Mouse (Mus musculus) neural tube, embryonic 12.5 days (tissue): ENCODE measurements at regions not wholly inside any gene's neighbourhood (a gene's known extent, or its start where the extent isn't known, plus 50 kb on each side); places are given as distances from the start of the nearest gene placed in this dataset.

Source experiments
- ATAC-seq: fragments of 200-750 bp; cut with Nextera tagmentation; 2 replicates; pipeline ENCODE4 v1.8.0; 2017; ENCODE audit warnings: low read depth, mild to moderate bottlenecking, moderate TSS enrichment, moderate library complexity; ENCODE audit not compliant: low FRiP score
- H3K27ac ChIP-seq: fragments of 300-500 bp; sonication (generic); 2 replicates; pipeline ENCODE4 v1.5.1; 2016
- H3K27me3 ChIP-seq: fragments of 300-500 bp; sonication (generic); replicated peaks from 2 replicates; pipeline ENCODE4 v1.6.1; 2016; ENCODE audit warnings: mild to moderate bottlenecking
- H3K36me3 ChIP-seq: fragments of 300-500 bp; sonication (generic); 2 replicates; pipeline ENCODE4 v1.6.1; 2016; ENCODE audit warnings: mild to moderate bottlenecking
- H3K4me1 ChIP-seq: fragments of 300-500 bp; sonication (generic); 2 replicates; pipeline ENCODE4 v1.6.1; 2016
- H3K4me2 ChIP-seq: fragments of 300-500 bp; sonication (generic); replicated peaks from 2 replicates; pipeline ENCODE4 v1.6.1; 2016; ENCODE audit warnings: mild to moderate bottlenecking
- H3K4me3 ChIP-seq: fragments of 300-500 bp; sonication (generic); 2 replicates; pipeline ENCODE4 v1.5.1; 2016
- H3K9ac ChIP-seq: fragments of 300-500 bp; sonication (generic); 2 replicates; pipeline ENCODE4 v1.6.1; 2016; ENCODE audit warnings: mild to moderate bottlenecking
- H3K9me3 ChIP-seq: fragments of 300-500 bp; sonication (generic); 2 replicates; pipeline ENCODE4 v1.6.1; 2016; ENCODE audit warnings: mild to moderate bottlenecking
- WGBS: fragments of 180-500 bp; shearing (Covaris S2); methylation state at CpG from one replicate; pipeline ENCODE4 v1.1.7; 2016; 5-methylcytosine and 5-hydroxymethylcytosine counted together

DNA sequence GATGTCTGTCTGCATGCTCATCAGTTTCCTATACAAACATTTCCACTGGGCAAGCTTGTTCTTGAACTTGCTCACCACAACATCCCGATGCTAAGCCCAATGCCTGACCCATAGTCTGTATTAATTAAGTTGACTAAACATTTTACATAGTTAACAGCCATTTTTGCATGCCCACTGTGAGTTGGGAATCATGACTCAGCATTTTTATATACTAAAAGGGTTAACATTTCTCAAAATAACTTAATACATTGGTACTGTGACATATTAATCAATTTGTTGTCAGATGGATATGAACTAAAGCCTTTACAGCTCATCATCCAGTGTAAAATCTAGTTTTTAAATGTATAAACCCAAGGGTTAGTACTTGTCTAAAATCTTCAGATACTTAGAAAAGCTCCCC lies 1461.4 kb downstream of the Slc22a22 start:
- Histone ChIP-seq H3K27me3 (no peaks in the 10 kb centered on the region), H3K4me3 (no peak overlapping the region), H3K4me1 (no peaks in the 10 kb centered on the region), H3K27ac (no peak overlapping the region), H3K9ac (no peak overlapping the region), H3K9me3 (no peaks in the 10 kb centered on the region), H3K4me2 (no peak overlapping the region), H3K36me3 (no peaks in the 10 kb centered on the region)
- no peak for ATAC-seq
- 84% methylated on average over 1 of the region's 1 CpGs for WGBS

DNA sequence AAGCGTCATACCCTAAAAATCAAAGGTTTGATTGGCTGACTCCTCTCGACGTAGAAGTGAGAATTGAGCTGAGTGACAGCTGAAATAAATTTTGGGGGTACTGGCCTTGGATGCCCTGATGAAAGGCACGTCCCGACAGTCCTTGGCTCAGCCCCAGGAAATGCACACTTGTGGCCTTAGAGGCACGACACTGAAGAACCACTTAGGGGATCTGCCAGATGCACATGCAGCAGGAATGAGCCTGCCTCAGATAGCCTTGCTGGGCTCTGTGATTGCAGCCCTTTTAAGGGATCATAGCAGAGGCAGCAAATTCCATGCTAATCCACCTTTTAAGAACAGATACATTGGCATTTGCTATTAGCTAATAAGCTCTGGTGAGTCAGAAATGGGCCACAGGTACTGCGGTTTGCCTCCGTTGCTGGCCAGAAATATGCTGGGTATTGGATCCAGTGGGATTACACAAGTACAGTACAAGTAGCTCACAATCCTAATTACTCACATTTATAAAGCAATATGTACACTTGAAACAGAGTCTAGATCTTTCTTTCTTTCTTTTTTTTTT lies 1463.3 kb downstream of the Slc22a22 start:
- Histone ChIP-seq H3K4me2 (no peak overlapping the region), H3K27ac (no peak overlapping the region), H3K4me3 (no peak overlapping the region), H3K36me3 (no peaks in the 10 kb centered on the region), H3K9ac (no peak overlapping the region), H3K4me1 (no peaks in the 10 kb centered on the region), H3K27me3 (no peaks in the 10 kb centered on the region), H3K9me3 (no peaks in the 10 kb centered on the region)
- ATAC-seq: no peak
- WGBS: 83% methylated on average over 8 of the region's 8 CpGs

DNA sequence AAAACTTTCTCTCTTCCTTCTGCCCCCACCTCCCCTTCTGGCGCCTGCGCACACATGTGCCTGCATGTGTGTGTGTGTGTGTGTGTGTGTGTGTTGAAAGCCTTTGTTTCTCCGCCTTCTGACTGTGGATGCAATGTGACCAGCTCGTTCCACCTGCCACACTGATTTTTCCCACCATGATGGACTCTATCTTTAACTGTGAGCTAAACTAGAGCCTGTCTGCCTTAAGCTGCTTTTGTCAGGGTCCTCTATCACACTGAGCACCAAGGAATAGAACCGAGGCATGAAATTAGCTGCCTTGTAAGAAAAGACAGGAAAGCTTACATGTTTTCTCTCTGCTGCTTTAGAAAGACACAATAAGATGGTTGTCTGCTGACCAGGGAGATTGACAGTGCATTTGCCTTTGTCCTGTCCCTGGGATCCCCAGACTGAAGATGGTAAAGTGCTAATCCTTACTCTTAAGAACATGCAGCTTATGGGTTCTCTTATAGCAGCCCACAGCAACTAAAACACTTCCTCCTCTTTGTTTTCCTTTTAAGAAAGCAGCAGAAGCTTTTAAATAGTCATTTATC lies 1468.7 kb downstream of the Slc22a22 start:
- 69% methylated on average over 5 of the region's 5 CpGs for WGBS
- Histone ChIP-seq H3K9ac (no peak overlapping the region), H3K27me3 (no peaks in the 10 kb centered on the region), H3K27ac (no peak overlapping the region), H3K4me3 (no peak overlapping the region), H3K4me2 (no peak overlapping the region), H3K36me3 (no peaks in the 10 kb centered on the region), H3K9me3 (no peaks in the 10 kb centered on the region), H3K4me1 (no peaks in the 10 kb centered on the region)
- no peak for ATAC-seq

DNA sequence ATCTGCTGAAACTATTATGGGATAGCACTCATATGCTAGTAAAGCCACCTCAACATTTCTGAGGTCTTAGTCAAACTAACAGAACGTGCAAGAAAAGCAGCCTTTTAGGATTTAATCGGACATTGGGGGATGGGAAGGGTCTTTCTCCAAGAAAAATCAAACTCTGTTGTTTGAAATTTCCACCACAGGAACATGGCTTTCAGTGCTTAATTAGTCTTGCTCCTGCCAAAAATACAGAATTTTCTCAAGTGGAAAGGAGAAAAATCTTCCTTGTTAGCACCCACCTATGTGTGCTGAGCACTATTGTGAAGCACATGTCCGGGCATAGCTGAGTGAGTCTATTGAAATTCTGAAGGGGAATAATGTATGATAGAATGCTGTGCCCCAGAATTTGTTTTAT lies 1470.0 kb downstream of the Slc22a22 start:
- H3K4me3 ChIP-seq: no peak overlapping the region
- H3K9ac ChIP-seq: no peak overlapping the region
- no peaks in the 10 kb centered on the region for H3K4me1 ChIP-seq
- H3K27me3 ChIP-seq: no peaks in the 10 kb centered on the region
- H3K27ac ChIP-seq: no peak overlapping the region
- no peak overlapping the region for H3K4me2 ChIP-seq
- WGBS: 84% methylated on average over 3 of the region's 3 CpGs
- no peaks in the 10 kb centered on the region for H3K9me3 ChIP-seq
- no peaks in the 10 kb centered on the region for H3K36me3 ChIP-seq
- ATAC-seq: no peak

DNA sequence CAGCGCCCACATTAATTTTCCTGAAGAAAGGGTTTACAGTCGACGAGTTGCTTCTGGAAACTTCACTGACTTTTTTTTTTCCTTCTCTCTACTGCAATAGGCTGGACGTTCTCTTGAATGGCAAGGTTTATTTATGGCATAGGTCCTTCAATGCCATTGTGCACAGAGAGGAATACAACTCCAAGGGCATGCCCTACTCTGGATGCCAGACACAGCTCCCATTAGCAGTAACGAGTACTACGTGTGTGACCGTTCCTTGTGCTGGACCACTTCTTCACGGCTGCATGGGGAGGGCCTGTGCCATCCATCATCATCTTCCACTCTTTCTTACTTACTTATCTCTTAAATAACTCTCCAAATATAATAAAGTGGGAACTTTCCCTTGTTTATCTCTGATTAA lies 1472.1 kb downstream of the Slc22a22 start:
- no peak overlapping the region for H3K9ac ChIP-seq
- no peak for ATAC-seq
- H3K9me3 ChIP-seq: no peaks in the 10 kb centered on the region
- H3K4me1 ChIP-seq: no peaks in the 10 kb centered on the region
- no peak overlapping the region for H3K4me2 ChIP-seq
- H3K4me3 ChIP-seq: no peak overlapping the region
- H3K27ac ChIP-seq: no peak overlapping the region
- H3K36me3 ChIP-seq: no peaks in the 10 kb centered on the region
- 68% methylated on average over 8 of the region's 8 CpGs for WGBS
- no peaks in the 10 kb centered on the region for H3K27me3 ChIP-seq

DNA sequence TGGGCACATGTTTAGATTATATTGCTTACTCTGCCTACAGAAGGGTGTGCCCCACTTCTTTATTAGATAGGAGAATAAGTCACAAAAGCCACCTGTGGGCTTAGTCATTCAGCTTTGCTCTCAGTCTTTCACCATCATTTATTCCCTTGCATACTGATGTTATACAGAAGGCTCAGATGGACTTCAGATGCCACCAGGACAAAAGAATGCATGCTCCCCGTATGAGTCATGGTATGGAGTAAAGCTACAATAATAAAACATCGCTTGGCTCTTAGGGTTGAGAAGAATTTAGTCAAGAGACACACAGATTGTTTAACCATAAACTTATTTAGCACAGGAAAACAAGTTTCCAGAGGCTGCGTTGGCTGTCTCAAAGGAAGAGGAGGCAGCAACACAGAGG lies 1473.5 kb downstream of the Slc22a22 start:
- H3K9me3 ChIP-seq: no peaks in the 10 kb centered on the region

DNA sequence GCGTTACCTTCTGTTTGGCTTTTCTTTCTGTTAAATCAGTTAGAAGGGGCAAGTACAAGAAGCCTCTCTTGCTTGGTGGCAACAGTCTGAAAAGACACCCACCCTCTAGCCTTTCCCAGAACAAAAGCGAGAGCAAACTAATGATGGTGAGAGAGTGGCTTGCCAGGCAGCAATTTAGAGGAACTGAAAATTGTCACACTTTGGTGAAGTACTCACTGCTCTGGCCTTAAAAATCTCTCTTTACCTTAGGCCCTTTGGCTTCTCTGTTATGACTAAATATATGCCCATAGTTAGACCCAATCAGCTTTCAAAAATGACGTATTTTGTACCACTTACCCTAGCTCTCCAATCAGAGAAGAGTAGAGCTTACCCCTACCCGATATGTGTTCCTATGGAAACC lies 1477.8 kb downstream of the Slc22a22 start:
- Histone ChIP-seq H3K9me3 (no peaks in the 10 kb centered on the region), H3K36me3 (no peaks in the 10 kb centered on the region), H3K27me3 (no peaks in the 10 kb centered on the region), H3K4me3 (no peak overlapping the region), H3K4me1 (no peaks in the 10 kb centered on the region), H3K4me2 (no peak overlapping the region), H3K27ac (no peak overlapping the region), H3K9ac (no peak overlapping the region)
- no peak for ATAC-seq
- WGBS: 86% methylated on average over 4 of the region's 4 CpGs

More for the DNA sequence above, 1473.5 kb downstream of the Slc22a22 start:
- H3K36me3 ChIP-seq: no peaks in the 10 kb centered on the region
- no peak overlapping the region for H3K4me2 ChIP-seq
- 89% methylated on average over 3 of the region's 3 CpGs for WGBS
- no peak overlapping the region for H3K27ac ChIP-seq
- H3K4me1 ChIP-seq: no peaks in the 10 kb centered on the region
- no peak for ATAC-seq
- H3K9ac ChIP-seq: no peak overlapping the region
- H3K4me3 ChIP-seq: no peak overlapping the region
- no peaks in the 10 kb centered on the region for H3K27me3 ChIP-seq

DNA sequence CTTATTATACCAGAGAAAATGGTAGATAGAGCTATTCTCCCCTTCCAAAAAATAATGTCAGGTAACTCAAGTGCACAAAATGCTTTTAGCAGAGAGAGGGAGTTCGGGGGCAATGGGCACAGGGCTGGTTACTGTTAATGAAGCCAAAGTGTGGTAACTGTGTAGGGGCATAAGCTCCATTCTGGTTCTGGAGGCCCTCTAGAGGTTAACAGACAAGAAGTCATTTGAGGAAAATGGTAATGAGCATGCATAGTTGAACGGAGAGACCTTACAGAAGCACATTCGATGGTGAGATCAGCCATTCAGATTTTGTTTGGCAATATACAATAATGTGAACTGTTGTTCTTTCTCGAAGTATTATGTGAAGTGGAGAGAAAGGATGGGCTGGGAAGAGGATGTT lies 1479.4 kb downstream of the Slc22a22 start:
- Histone ChIP-seq H3K27me3 (no peaks in the 10 kb centered on the region), H3K36me3 (no peaks in the 10 kb centered on the region), H3K4me1 (no peaks in the 10 kb centered on the region), H3K27ac (no peak overlapping the region), H3K4me3 (no peak overlapping the region), H3K9ac (no peak overlapping the region), H3K9me3 (no peaks in the 10 kb centered on the region), H3K4me2 (no peak overlapping the region)
- WGBS: 84% methylated on average over 4 of the region's 4 CpGs
- ATAC-seq: no peak

DNA sequence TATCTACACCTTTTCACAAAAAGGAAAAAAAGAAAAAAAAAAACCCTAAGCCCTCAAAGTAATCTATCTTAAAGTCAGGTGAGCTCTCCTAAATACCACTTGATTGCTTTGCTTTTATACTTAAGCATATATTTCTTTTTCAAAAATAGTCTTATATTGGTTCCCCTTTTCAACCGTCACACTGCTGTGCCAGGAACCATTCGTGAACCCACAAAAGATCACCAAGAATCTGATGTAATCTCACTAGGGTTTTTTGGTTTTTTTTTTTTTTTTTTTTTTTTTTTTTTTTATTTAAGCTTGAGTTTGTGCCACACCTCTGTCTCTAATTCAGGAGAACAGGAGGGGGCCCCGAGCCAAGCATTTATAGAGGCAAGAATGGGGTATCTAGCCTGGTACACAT lies 1482.7 kb downstream of the Slc22a22 start:
- no peak for ATAC-seq
- H3K9me3 ChIP-seq: no peaks in the 10 kb centered on the region
- H3K4me1 ChIP-seq: no peaks in the 10 kb centered on the region
- WGBS: 86% methylated on average over 3 of the region's 3 CpGs
- H3K4me3 ChIP-seq: no peak overlapping the region
- H3K9ac ChIP-seq: no peak overlapping the region
- H3K27ac ChIP-seq: no peak overlapping the region
- no peaks in the 10 kb centered on the region for H3K27me3 ChIP-seq
- H3K4me2 ChIP-seq: no peak overlapping the region
- no peaks in the 10 kb centered on the region for H3K36me3 ChIP-seq

DNA sequence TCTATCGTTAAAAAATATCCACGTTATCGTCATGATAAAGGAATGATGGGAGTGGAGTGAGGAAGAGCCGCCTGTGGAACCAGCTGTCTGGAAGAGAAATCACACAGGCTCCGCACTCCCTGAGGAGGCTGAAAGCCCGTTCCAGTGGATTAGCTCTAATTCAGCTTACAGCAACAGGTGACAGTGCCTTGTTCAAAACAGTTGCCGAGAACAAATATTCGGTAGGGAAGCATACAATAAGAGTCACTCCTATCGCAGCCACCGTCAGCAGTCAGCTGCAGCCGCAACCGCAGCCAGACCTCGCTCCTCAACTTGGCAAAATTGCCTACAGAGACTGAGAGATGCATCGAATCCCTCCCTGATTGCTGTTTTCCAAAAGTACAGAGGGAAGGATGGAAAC lies 1501.6 kb downstream of the Slc22a22 start:
- WGBS: 84% methylated on average over 14 of the region's 14 CpGs
- Histone ChIP-seq H3K9ac (no peak overlapping the region), H3K4me2 (no peak overlapping the region), H3K36me3 (no peaks in the 10 kb centered on the region), H3K27ac (no peak overlapping the region), H3K4me3 (no peak overlapping the region), H3K9me3 (no peaks in the 10 kb centered on the region), H3K27me3 (no peaks in the 10 kb centered on the region), H3K4me1 (no peaks in the 10 kb centered on the region)
- ATAC-seq: no peak

DNA sequence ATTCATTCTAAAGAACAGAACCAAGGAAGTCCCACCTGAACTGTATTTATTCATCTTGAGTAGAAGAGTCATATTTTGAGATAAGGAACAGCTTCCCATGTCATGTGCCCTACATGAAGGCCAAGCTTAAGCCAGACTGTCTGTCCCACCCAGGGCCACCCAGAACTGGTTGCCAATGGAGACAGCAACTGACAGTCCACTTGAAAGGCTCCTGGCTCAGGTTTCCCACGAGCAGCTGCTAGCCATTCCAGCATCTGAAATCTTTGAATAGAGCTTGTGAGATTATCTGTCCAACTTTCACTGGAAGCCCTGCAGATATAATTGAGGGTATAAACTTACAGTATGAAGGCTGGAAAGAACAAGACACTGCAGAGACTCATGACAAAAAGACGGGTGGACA lies 1510.6 kb downstream of the Slc22a22 start:
- no peak for ATAC-seq
- H3K9me3 ChIP-seq: no peaks in the 10 kb centered on the region
- H3K4me2 ChIP-seq: no peak overlapping the region
- H3K36me3 ChIP-seq: no peaks in the 10 kb centered on the region
- H3K27me3 ChIP-seq: no peaks in the 10 kb centered on the region
- no peaks in the 10 kb centered on the region for H3K4me1 ChIP-seq
- H3K27ac ChIP-seq: no peak overlapping the region
- WGBS: 49% methylated on average over 2 of the region's 2 CpGs
- no peak overlapping the region for H3K4me3 ChIP-seq
- no peak overlapping the region for H3K9ac ChIP-seq

DNA sequence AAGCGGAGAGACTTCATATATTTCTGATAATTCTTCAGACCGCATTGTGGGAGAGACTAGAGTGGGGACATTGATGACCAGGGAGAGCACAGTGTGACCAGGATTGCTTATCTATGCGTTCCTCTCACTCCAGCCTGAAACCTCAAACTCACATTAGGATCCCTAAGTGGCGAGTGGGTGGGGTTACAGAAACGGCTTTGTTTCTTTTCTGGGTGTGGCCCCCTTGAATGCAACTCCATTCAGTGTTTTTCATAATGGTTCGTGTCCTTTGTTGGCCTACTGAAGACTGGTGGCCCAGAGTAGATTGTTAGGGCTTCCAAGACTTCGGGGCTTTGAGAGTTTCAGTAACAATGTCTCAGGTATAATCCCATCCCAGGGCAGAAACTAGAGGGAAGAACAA lies 1512.1 kb downstream of the Slc22a22 start:
- no peak for ATAC-seq
- Histone ChIP-seq H3K4me2 (no peak overlapping the region), H3K27me3 (no peaks in the 10 kb centered on the region), H3K27ac (no peak overlapping the region), H3K9ac (no peak overlapping the region), H3K4me3 (no peak overlapping the region), H3K4me1 (no peaks in the 10 kb centered on the region), H3K9me3 (no peaks in the 10 kb centered on the region), H3K36me3 (no peaks in the 10 kb centered on the region)
- WGBS: 77% methylated on average over 7 of the region's 7 CpGs

DNA sequence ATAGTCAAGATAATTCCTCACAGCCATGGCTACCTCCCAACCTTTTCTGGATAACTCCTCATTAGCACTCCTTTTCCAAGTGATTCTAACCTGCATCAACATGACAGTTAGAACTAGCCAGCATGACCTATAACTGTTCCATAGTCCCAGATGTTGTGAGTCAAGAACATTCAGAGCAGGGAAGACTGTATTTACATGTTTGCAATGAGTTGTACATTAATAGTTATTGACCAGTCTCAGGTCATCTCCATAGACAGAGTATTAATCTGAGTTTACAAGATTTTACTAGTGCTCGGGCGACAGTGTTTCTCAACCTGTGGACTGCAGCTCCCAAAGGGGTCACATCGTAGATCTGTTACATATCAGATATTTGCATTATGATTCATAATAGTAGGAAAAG lies 1515.3 kb downstream of the Slc22a22 start:
- H3K9me3 ChIP-seq: no peaks in the 10 kb centered on the region
- H3K27ac ChIP-seq: no peak overlapping the region
- no peak overlapping the region for H3K4me2 ChIP-seq
- no peaks in the 10 kb centered on the region for H3K36me3 ChIP-seq
- H3K4me3 ChIP-seq: no peak overlapping the region
- no peaks in the 10 kb centered on the region for H3K4me1 ChIP-seq
- no peak for ATAC-seq
- no peaks in the 10 kb centered on the region for H3K27me3 ChIP-seq
- no peak overlapping the region for H3K9ac ChIP-seq
- 96% methylated on average over 3 of the region's 3 CpGs for WGBS
